Mouse (Mus musculus) MN1 (cell line): ENCODE data around the gene Cyp2c50.
"Not testable (repeated sequence)": the region's sequence is repeated elsewhere in the genome, so short reads cannot be mapped to it uniquely, and the experiment has no call there.

Source experiments
- DNase-seq: peaks from one replicate; pipeline ENCODE4 v3.0.0-alpha.2; 2016; ENCODE audit warnings: low spot score

The Cyp2c50 gene

GRCm38 (mm10) chr19:40089421-40089820 lies at the start of gene Cyp2c50:
Cyp2c50 (plus strand) TSS chr19:40089688.
- DNase-seq = not testable (repeated sequence)

- no peak for DNase-seq
These were observed 15.8 kb upstream of the Cyp2c50 start, which contains the start of gene Cyp2c54 for GRCm38 (mm10) chr19:40073701-40074100. Cyp2c54 (minus strand) TSS chr19:40073827.

GRCm38 (mm10) chr19:40088381-40088780 lies 1.1 kb upstream of the Cyp2c50 start:
- no peak for DNase-seq

GRCm38 (mm10) chr19:40091111-40091510 lies 1.6 kb downstream of the Cyp2c50 start:
- DNase-seq = no peak

- DNase-seq = not testable (repeated sequence)
These were observed 30.1 kb downstream of the Cyp2c50 start for GRCm38 (mm10) chr19:40119624-40120023.

- DNase-seq = not testable (repeated sequence)
These were observed 35.7 kb downstream of the Cyp2c50 start for GRCm38 (mm10) chr19:40125165-40125564.

- DNase-seq = not testable (repeated sequence)
These were observed 37.5 kb downstream of the Cyp2c50 start for GRCm38 (mm10) chr19:40126996-40127395.
